Comparison of ENCODE assay signal across 8 mouse cellular contexts in the genomic region with DNA sequence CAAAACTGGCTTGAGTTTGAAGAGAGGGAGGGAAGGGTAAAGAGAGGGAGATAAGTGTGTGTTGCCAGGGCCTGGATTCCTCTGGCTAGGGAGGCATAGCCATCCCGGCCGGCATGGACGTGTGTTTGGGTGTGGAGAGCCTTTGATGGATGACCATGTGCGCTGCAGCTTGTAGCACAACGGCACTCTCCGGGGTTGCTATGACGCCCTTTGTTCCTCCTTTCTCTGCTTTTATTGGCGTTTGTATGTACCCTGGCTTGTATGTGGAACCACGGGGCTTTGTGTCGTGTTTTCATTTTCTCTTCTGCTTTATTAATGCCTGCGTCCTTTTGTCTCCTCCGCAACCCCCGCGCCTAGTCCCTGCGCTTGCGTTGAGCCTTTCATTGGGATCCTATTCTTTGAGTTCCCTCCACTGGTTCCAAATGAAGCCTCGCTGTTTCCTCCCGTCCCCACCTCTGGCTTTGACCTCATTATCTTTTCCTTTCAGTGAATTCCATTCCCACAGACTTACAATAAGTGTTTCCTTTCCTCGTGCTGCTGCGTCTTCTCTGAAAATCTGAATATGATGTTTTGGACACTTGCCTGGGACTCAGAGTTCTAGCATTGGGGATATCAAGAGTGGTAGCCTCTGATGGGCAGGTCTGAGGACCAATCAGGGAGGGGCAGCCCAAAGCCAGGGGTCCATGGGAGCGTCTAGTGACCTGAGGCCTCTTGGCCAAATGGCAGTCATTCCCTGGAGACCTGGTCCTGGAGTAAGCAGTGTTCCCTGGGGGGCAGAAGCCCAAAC.
DNase-seq lines count a peak whose midpoint lies in the region; ATAC-seq and TF ChIP-seq lines count a peak whose summit lies in the region.

No protein-coding gene starts in this region.

- DNase-seq in layer of hippocampus, postnatal 14 days (ENCODE audit: low spot score in 2 of 2), result peak; percentile 45 to 55
- DNase-seq in layer of hippocampus, adult 18-20 months (ENCODE audit: low spot score in 2 of 2), result no peak
- DNase-seq in limb, embryonic 14.5 days (ENCODE audit: low spot score), result peak; percentile 43
- peak; percentile 39 for DNase-seq in ovary, postnatal 14 days (ENCODE audit: low spot score)
- no peak for DNase-seq in thymus, postnatal 25 days

- TF ChIP-seq POLR2A in limb, embryonic 14.5 days (IDR thresholded peaks at IDR 0.05; ENCODE audit: borderline replicate concordance, extremely low read depth, insufficient read depth, insufficient read length), result no peak

- H3K9me3 ChIP-seq in forebrain, embryonic 15.5 days, result no peaks in the 10 kb centered on the region
- H3K9me3 ChIP-seq in hindbrain, embryonic 13.5 days, result no peaks in the 10 kb centered on the region
- no peaks in the 10 kb centered on the region for H3K9me3 ChIP-seq in limb, embryonic 14.5 days (ENCODE audit: control insufficient read depth, low read length)

- ATAC-seq in forebrain, embryonic 15.5 days (replicated peaks), result peak; percentile 84
- ATAC-seq in hindbrain, embryonic 13.5 days (ENCODE audit: low FRiP score), result peak; percentile 88
- no peak for ATAC-seq in limb, embryonic 14.5 days (ENCODE audit: low FRiP score, low read depth)
- no peak for ATAC-seq in erythroid progenitor cell, adult 5-6 weeks (replicated peaks; ENCODE audit: low FRiP score, poor library complexity, severe bottlenecking)

- H3K36me3 ChIP-seq in forebrain, embryonic 15.5 days, result no peaks in the 10 kb centered on the region
- H3K36me3 ChIP-seq in hindbrain, embryonic 13.5 days, result no peaks in the 10 kb centered on the region
- H3K36me3 ChIP-seq in limb, embryonic 14.5 days (ENCODE audit: control insufficient read depth, insufficient read depth, low read length), result no peaks in the 10 kb centered on the region

- H3K9ac ChIP-seq in forebrain, embryonic 15.5 days (replicated peaks), result peak overlapping the region; percentile 37
- H3K9ac ChIP-seq in hindbrain, embryonic 13.5 days, result peak overlapping the region; percentile 1
- H3K9ac ChIP-seq in limb, embryonic 14.5 days (ENCODE audit: low read depth, low read length, severe bottlenecking), result no peak overlapping the region

- 2% methylated on average over 21 of the region's 21 CpGs for WGBS in forebrain, embryonic 15.5 days
- 9% methylated on average over 21 of the region's 21 CpGs for WGBS in hindbrain, embryonic 13.5 days
- WGBS in limb, embryonic 14.5 days, result 38% methylated on average over 19 of the region's 21 CpGs

- no peaks in the 10 kb centered on the region for H3K27me3 ChIP-seq in forebrain, embryonic 15.5 days
- H3K27me3 ChIP-seq in hindbrain, embryonic 13.5 days, result no peaks in the 10 kb centered on the region
- H3K27me3 ChIP-seq in limb, embryonic 14.5 days (ENCODE audit: control insufficient read depth, insufficient read depth, low read length), result no peaks in the 10 kb centered on the region

- H3K4me3 ChIP-seq in forebrain, embryonic 15.5 days, result peak overlapping the region; percentile 30
- peak overlapping the region; percentile 0; the same call in 1 of the 2 replicates for H3K4me3 ChIP-seq in hindbrain, embryonic 13.5 days
- no peak overlapping the region for H3K4me3 ChIP-seq in limb, embryonic 14.5 days (replicated peaks; ENCODE audit: low read length)

- peak overlapping the region; percentile 58; the same call in 1 of the 2 replicates for H3K27ac ChIP-seq in forebrain, embryonic 15.5 days (replicated peaks)
- peak overlapping the region; percentile 90 for H3K27ac ChIP-seq in hindbrain, embryonic 13.5 days
- H3K27ac ChIP-seq in limb, embryonic 14.5 days (replicated peaks; ENCODE audit: low read depth, low read length), result no peak overlapping the region

- peaks cover 32% of the 10 kb centered on the region for H3K4me1 ChIP-seq in forebrain, embryonic 15.5 days
- peaks cover 33% of the 10 kb centered on the region for H3K4me1 ChIP-seq in hindbrain, embryonic 13.5 days (replicated peaks)
- 0 out of 2 replicates have a peak, but pooled peaks cover 5% of the 10 kb centered on the region for H3K4me1 ChIP-seq in limb, embryonic 14.5 days (ENCODE audit: control insufficient read depth, insufficient read depth, low read length)

- peak overlapping the region; percentile 46 for H3K4me2 ChIP-seq in forebrain, embryonic 15.5 days (replicated peaks)
- H3K4me2 ChIP-seq in hindbrain, embryonic 13.5 days, result peak overlapping the region; percentile 26
- peak overlapping the region; percentile 34 for H3K4me2 ChIP-seq in limb, embryonic 14.5 days (replicated peaks; ENCODE audit: low read depth, low read length, severe bottlenecking)

Comparison
In these comparisons a context has a peak if more than half of its experiments do, and no peak if none do; other contexts are left out.
1. DNase-seq: peak in layer of hippocampus, postnatal 14 days (2 of 2), limb, embryonic 14.5 days (single experiment) and ovary, postnatal 14 days (single experiment); none in layer of hippocampus, adult 18-20 months (0 of 2) and thymus, postnatal 25 days (single experiment).
2. ATAC-seq: peak in forebrain, embryonic 15.5 days (single experiment) and hindbrain, embryonic 13.5 days (single experiment); none in limb, embryonic 14.5 days (single experiment) and erythroid progenitor cell, adult 5-6 weeks (single experiment).
3. Peak in every context shown above with its lines, with median percentiles within 50 percentile points of each other: H3K4me2 ChIP-seq.